Mouse (Mus musculus) embryonic fibroblast, embryonic 13.5 days (primary cell): ENCODE results near the gene Calhm4.

Source experiments
- CTCF ChIP-seq: IDR thresholded peaks from 2 replicates; pipeline ENCODE4 v1.5.1; 2011; ENCODE audit warnings: mild to moderate bottlenecking, control low read depth, low read length, moderate library complexity, borderline replicate concordance; ENCODE audit not compliant: insufficient read depth
- POLR2A ChIP-seq: IDR thresholded peaks from 2 replicates; pipeline ENCODE4 v1.6.1; 2011; ENCODE audit warnings: low read depth, mild to moderate bottlenecking, control low read depth, low read length, moderate library complexity

GRCm38 (mm10) chr10:34033630-34034305 lies 10.3 kb downstream of the Calhm4 start:
- TF ChIP-seq POLR2A = no peak
- TF ChIP-seq CTCF = peak; percentile 85
